Mouse (Mus musculus) thymus, postnatal 10 days (tissue): ENCODE measurements around the gene Fntb.
"Not testable (repeated sequence)": the region's sequence is repeated elsewhere in the genome, so short reads cannot be mapped to it uniquely, and the experiment has no call there.

Source experiments
- DNase-seq, 2 experiments: peaks; one replicate each; pipeline ENCODE4 v3.0.0; 2021; ENCODE audit warnings: low spot score in 2 of 2

Fntb gene

DNA sequence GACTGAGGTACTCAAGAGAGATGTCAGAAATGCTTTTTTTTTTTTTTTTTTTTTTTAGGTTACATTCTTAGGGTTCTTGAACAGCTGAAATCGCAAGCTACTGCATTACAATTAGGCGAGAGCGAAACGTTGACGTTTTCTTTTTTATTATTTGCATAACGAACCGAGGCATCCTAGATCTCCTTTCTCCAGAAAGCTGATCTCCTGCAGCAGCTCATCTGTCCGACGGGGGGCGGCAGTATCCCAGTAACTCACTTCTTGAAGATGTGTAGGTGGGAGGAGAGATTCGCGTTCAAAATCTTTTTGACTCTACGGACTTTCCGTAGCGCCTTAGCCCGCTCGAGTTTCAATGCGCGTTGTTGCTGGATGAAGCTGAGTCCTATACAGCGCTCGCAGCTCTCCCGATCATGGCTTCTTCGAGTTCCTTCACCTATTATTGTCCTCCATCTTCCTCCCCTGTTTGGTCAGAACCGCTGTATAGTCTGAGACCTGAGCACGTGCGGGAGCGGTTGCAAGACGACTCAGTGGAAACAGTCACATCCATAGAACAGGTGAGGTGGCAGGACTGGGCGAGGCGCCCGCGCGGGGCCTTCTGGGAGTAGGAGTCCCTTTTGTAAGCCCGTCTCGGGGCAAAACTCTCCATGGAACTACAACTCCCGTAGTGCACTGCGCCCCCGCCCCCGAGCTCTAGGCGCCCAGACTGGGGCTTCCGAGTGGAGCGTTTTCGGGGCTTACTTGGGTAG is 71.9 kb downstream of the Fntb start:
- DNase-seq = peak; percentile 96 to 97

DNA sequence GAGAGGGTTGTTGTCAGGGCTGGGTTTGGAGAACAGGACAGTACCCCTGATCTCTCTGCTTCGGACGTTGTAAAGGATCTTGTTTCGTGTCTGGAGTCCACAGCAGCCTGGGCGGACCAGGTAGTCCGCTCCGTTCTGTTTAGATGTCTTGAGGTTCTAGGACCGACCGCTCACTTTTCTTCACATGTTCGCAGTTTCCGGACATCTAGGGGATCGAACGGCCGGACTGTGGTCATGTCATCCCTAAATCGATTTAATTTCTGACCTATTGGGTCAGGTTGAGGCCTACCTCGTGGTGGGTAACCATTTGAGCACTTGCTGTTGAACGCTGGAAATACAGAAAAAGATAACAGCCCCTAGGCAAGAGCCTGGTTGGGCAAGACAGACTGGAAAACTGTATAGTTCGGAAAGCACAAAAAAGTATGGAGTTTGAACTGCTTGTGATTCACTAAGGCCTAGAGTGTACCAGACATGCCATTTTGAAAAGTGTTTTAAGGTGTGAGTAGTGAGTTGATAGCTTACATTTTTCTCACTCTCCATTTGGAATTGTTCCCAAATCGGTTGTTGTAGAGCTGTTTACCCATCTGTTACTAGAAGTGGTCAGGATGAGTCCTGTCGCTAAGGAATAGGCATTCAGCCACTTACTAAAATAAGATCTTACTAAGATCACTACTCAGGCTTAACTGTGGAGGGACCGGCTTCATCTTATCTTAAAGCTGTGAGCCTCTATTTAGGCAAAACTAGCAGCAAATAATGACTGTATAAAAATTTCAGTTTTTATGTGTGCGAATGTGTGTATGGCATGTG is 72.7 kb downstream of the Fntb start:
- no peak for DNase-seq

DNA sequence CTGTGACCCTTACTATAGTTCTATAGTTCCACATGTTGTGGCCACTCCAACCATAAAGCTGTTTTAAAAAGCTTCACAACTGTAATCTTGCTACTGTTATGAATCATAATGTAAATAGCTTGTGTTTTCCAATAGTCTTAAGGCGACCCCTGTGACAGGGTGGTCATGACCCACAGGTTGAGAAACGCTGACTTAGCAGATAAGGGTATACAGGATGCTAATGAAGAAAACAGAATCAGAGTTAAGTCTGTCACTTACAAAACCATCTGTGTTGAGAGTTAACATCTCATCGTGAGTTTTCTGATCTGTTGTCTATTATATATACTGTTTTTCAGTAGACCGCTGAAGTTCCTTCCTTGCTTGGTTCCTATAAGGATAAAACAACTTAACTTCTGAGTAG is 73.9 kb downstream of the Fntb start:
- no peak for DNase-seq

DNA sequence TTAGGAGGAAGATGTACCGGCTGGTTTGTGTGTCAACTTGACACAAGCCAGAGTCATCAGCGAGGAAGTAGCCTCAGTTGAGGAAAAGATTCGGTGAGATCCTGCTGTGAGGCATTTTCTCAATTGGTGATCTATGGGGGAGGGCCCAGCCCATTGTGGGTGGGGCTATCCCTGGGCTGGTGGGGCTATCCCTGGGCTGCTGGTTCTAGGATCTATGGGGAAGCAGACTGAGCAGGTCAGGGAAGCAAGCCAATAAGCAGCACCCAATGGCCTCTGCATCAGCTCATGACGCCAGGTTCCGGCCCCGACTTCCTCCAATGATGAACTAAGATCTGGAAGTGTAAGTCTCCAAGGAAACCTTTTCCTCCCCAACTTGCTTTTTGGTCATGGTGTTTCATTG is 74.7 kb downstream of the Fntb start:
- DNase-seq = no peak

DNA sequence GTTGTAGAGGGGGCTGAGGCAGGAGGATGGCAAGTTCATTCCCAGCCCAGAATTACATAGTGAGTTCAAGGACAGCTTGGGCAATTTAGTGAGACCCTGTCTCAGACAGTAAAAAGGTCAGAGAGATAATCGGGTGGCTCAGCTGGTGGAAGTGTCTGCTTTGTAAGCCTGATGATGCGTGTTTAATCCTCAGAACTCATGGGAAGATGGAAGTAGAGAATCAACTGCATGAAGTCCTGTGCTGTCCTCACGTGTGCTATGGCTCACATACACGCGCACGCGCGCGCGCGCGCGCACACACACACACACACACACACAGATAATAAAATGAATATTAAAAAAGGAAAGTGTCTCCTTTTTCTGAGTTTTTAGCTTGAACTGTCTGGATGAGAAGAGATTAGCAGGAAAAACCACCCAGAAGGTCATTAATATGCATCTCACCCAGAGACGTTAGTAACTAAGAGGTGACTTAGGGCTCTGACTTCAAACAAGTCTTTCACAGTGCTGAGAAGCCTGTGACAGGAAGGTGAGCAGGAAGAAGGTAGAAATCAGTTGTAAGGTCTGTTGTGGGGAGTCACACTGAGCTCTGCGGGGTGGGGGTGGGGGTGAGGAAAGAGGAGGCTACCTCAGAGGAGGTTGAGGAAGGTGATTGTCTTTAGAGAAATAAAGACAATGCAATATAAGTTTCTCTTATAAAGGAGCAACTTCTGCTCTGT is 79.1 kb downstream of the Fntb start:
- DNase-seq = no peak

DNA sequence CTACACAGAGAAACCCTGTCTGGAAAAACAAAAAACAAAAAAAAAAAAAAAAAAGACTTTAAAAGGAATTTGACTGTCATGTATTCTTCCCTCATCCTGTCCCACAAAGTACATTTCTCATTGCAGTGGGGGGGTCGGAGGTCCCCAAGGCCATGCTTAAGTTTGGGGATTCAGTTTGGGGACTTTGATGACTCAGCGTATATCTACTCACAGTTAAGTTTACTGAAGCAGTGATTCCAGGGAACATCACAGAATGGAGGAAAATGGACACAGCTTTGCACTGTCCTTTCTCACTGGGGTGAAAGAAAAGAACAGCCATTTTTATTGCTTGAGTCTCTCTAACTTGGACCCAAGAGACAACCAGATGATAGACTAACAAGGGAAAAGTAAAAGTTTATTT is 87.0 kb downstream of the Fntb start:
- no peak for DNase-seq

DNA sequence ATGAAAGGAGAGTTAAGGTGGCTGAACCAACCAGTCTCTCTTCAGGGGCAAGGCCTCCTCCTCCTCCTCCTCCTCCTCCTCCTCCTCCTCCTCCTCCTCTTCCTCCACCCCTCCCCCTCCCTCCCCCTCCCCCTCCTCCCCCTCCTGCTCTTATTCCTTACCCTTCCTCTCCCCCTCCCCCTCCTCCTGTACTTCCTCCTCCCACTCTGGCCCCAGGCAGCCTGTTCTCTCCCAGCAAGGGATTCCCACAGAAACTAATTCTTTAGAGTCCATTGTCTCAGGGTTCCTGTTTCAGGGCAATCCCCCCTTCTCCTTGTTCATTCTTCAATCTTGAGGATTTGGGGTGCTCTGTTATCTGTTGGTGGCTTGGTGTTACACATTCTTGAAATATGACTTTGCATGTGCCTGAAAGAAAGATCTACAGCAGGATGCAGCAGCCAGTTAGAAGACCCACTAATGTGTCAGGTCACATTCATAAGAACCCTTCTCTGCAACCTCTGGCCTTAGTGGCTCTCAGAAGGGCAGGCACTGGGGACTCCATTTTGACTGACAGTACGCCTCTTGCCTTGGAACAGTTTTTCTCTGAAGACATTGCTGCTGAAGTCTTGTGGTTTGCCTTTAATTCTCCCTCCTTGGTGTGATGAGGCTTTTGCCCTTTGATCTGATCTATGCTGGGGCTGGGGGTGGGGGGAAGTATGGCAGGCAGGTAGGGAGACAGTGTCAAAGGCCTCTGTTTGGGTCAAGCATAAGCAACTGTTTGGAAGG is 88.2 kb downstream of the Fntb start:
- DNase-seq = peak in 1 of 2 experiments; percentile 12

DNA sequence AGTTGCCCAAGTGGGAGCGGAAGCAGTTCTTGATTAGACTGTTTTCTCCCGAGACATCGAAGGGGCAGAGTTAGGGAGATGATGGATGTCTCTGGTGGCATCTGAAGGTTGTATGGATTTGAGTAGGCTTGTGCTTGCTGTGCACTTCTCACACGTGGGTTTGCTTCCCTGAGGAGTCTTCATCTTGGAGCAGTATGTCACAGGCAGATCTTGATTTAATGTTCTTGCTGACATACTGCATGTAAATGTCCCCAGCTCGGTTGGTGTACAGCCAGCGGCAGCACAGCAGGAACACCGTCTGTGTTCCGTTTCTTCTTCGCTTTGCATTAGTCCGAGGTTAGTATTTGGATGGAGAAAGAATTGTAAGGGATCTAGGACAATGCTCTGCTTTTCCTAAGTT is 91.7 kb downstream of the Fntb start:
- DNase-seq = no peak

DNA sequence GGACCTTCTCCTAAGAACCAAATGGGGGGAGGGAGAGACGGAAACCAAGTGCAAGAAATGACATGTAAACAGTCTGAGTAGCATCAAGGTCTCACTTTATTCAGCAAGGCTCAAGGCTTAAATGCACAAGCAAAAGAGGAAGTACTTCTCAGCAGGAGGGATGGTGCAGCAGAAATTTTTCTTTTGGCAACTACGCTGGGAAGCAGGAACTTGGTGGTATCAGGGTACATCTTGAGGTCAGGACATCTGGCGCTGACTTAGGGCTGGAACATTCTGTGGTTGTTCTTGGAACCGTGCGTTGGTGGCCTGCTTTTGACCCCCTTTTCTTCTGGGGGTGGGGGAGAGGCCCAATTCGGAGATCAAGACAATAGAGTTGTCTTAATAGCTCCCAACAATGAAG is 93.4 kb downstream of the Fntb start:
- DNase-seq = not testable (repeated sequence)

DNA sequence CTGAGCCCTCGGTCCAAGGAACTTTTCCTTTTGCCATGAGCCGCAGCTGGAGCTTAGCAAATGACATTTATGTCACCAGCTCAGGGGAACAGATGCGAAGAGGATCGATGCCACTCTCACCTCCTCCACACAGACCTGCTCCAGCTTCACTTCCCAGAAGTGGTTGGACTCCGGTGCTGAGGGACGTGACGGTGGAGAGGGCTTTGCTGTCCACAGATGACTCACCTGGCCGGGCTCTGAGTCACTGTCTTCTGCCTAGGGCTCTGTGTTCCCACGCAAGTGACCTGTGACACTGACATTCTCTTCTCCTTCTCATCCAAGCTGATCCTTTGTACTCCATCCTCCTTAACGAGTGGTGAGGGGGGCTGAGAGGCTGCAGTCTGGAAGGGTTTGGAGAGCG is 98.3 kb downstream of the Fntb start:
- no peak for DNase-seq

DNA sequence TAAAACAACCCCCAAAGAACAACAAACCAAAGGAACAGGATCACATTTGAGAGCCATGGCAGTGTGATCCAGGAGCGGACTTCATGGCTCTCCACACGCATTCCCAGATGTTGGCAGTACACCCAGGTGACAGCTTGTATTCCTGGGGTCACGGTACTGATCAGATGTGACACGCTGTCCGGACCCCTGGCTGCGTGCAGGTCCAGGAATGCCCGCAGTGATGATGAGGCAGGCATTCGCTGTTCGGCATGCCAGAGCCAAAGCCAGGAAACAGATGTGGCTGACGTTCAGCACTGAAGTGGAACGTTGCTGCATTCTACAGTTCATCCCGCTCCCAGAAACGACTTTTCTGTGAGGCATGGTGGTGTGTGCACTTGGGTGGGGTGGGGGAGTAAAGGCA is 99.9 kb downstream of the Fntb start:
- no peak for DNase-seq

DNA sequence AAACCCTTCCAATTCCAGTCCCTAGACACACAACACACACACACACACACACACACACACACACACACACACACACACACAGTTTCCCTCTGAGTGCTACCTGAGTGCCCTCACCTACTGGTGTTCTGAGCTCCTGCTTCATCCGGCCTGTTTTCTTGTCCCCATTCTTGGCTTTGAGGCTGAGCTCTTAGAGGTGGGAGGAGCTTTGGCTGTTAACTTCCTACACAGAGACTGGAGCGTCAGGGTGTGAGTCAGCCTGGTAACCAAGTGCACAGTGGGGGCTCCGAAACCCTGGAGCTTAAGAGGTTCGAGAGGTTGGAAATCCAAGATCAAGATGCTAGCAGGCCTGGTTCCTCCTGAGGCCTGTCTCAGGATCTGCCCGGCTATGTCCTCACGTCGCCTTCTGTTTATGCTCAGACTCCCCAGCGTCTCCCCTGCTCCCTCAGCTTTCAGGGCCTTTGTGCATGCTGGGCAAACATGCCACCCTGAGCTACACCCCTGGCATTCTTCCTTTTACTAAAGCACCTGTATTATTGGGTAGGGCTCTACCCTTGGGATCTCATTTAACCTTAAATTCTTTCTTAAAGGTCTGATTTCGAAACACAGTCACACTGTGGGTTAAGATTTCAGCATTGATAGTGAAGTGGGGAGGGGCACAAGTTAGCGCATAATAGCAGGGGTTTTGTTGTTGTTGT is 102.3 kb downstream of the Fntb start:
- no peak for DNase-seq

DNA sequence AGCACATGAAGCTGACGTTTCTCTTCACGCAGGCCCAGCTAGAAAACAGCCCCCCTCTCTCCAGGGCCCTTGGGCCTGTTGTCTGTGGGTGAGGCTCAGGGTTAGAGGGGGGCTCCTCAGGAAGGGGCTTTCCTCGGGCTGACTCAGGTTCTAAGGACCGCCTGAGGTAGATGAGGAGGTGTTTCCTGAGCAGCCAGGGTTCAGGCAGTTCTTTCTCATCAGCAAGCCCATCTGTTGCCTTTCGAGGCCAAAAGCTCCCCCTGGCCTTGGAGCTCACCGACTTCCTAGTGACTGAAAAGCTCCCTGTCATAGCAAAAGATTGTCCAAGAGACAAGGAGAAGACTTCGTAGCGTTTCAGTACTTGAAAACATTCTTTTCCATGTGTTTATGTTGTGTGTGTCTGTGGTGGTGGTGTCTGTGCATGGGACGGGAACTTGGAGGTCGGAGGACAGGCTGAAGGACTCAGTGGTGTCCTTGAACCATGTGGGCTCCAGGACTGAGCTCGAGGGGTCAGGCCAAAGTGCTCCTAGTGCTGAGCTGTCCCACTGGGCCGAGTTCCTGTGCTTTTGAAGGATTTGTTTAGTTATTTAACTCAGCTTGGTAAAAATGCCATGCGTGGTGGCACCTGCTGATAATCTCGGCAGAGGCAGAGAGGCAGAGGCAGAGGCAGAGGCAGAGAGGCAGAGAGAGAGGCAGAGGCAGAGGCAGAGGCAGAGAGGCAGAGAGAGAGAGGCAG is 103.2 kb downstream of the Fntb start:
- no peak for DNase-seq

DNA sequence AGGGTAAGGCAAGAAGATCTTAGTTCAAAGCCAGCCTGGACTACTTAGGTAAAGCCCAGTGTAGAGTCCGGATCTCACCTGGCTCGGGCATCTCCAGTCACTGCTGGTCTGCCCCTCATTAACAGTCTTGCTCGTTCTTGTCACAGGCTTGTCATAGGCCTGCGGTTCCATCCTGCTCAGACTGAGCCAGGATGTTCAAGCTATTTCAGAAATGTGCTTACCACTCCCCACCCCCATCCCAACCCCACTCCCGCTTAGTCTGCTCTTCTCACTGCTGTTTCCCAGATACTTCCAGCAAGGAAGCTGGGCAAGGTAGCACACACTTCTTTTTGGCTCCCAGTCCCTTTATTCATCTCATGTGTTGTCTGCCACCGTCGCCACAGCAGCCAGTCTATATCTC is 104.2 kb downstream of the Fntb start:
- DNase-seq = no peak

DNA sequence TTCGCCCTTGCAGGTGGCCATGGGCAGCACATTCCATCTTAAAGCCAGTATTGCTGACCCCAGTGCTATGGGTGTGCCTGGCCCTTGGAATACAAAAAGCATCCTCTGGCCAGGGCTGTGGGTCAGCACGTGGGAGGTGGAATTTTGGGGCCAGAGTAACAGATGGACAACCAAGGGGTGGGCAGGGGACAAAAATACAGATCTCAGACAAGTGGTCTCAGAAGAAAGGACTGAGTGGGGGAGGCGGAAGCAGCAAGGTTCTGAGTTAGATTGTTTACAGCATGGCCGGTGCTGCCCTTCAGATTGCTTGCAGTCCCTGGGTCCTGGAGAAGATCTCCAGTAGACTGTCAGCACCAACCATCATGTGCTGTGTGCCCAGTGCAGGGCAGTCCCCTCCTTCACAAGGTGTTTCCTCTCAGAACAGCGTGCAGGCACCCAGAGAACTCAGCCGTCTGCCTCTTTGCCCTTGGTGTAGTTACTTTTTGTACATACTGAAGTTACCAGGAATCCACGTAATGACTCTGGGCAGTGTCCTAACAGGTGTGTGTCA is 107.5 kb downstream of the Fntb start:
- DNase-seq = no peak

DNA sequence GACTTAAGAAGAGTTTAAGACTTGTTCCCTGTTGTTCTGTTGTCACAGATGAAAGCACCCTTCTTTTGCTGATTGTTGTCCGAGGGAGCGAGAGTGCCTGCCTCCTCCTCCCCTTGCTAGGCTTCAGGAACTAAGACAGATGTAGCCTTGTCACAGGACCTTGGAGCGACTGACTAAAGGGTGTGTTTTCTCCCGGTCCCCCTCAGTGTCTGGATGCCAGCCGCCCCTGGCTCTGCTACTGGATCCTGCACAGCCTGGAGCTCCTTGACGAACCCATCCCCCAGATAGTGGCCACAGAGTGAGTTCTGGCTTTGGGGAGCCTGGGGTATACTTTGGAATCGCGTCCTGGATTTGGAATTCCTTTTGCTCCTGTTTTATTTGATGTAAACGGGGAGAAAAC is 109.4 kb downstream of the Fntb start:
- no peak for DNase-seq

DNA sequence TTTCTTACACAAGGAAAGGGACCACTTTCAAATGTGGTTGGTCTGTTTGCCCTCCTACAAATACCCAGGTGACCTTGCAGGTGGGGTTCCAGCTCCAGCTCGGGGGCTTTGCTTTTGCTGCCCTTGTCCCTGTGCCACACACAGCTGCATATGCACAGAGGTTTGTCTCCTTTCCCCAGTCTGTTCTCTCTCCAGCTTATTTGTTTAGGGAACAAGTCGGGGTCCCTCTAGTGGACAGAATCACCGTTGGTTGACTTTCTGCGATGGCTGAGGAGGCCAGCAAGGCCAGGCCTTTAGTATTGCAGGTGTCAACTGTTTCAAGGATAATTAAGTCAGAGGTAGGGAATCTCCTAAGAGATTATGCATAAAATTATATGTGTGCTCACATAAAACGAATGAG is 113.9 kb downstream of the Fntb start:
- peak; percentile 51 to 67 for DNase-seq

DNA sequence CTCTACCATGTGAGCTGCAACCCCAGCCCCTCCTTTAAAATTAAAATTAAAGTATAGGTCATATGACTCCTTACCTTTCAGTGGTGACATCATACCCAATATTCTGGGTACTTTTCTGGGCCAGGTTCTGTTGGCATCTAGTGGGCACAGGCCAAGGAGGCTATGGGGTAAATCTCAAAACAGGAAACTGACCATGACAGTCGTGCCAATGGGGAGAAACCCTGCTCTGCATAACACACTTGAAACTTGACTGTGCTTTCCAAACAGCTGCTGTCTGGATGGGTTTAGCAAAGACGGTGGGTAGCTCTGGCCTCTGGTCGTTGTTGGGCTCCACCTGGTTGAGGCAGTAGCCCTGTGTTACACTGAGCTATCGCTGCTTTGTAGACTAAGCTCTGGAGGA is 114.7 kb downstream of the Fntb start:
- DNase-seq = no peak

DNA sequence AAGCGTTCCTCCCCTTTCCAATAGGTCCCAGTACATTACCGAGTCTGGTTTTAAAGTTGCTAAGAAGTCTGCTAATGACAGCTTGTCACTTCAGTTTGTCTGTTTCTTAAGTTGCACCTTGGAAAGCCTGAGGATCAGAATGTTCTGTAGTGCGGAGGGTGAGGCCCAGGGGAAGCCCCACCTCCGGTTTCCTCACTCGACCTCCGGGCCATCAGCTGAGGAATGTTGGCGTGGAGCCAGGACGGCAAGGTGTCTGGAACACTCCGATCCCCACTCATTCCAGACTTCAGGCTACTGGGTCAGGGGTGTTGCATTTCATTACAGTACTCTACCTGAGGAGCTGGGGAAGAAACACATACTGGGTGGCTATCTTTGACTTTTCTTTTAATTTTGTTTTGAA is 118.4 kb downstream of the Fntb start:
- no peak for DNase-seq

DNA sequence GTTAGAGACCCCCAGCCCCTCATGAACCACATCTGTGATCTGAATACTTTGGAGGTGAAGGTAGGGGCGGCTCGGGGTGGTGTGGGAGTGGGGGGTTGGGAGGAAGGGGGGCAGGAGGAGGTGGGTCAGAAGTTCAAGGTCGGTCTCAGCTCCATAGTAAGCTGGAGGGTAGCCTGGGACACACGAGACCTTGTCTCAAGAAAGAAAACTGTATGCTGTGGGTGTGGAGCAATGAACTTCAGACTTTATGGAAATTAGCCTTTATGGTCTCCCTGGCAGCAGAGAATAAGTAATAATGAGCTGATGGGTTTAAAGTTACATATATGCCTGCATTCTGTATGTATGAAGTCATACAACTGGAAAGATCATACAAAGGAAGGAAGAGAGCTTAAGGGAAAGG is 119.7 kb downstream of the Fntb start:
- no peak for DNase-seq
